Mouse (Mus musculus): Measurements from ENCODE around the gene Cdcp1. TPM values are rescaled to one million over a fixed set of nuclear protein-coding genes. Genes with fewer than 3 reads are reported as not detected.

Gene Cdcp1
- 0.05 and 0.26 TPM in 2 replicates for polyA plus RNA-seq (2012)

GRCm38 (mm10) chr9:123215621-123216440 lies at the start of gene Cdcp1:
Gene Cdcp1 (minus strand): TSS chr9:123216038.

GRCm38 (mm10) chr9:123260611-123261021 lies 44.8 kb upstream of the Cdcp1 start, which contains the start of gene Tmem158:
Gene Tmem158 (minus strand): TSS chr9:123260764.

GRCm38 (mm10) chr9:123150241-123151020 lies 65.4 kb downstream of the Cdcp1 start, which contains the start of gene Clec3b:
Gene Clec3b (plus strand): TSS chr9:123150946.

Other genes with a start within 250 kb of the Cdcp1 start
- 11.8 and 12.2 TPM in 2 replicates for gene Tmem42, start 194.7 kb downstream of the Cdcp1 start, polyA plus RNA-seq (2012)
- gene Tgm4, start 181.3 kb downstream of the Cdcp1 start, polyA plus RNA-seq (2012) = 0.10 TPM in 1 of 2 replicates, not detected in the other
- 99.8 and 127 TPM in 2 replicates for gene Zdhhc3, start 102.8 kb downstream of the Cdcp1 start, polyA plus RNA-seq (2012)
- gene Exosc7, start 102.8 kb downstream of the Cdcp1 start, polyA plus RNA-seq (2012) = 12.4 and 14.5 TPM in 2 replicates
- gene Clec3b, start 65.1 kb downstream of the Cdcp1 start, polyA plus RNA-seq (2012) = 0.36 and 0.51 TPM in 2 replicates
- gene Tmem158, start 44.7 kb upstream of the Cdcp1 start, polyA plus RNA-seq (2012) = 13.3 and 16.6 TPM in 2 replicates
- gene Lars2, start 150.9 kb upstream of the Cdcp1 start, polyA plus RNA-seq (2012) = 9.4 and 21.8 TPM in 2 replicates